Mouse (Mus musculus) C2C12 (cell line): ENCODE results near the gene Maff. TPM values are rescaled to one million over a fixed set of nuclear protein-coding genes. Genes with fewer than 3 reads are reported as not detected.
A peak's percentile ranks its signal among the peaks of the same experiment; 100 is the strongest.

Experiments used
- H3K27me3 ChIP-seq: one replicate; pipeline ENCODE4 v1.6.1; 2011; ENCODE audit not compliant: control insufficient read depth, insufficient read depth, insufficient read length
- H3K36me3 ChIP-seq: one replicate; pipeline ENCODE4 v1.6.1; 2011; ENCODE audit not compliant: control insufficient read depth, insufficient read depth
- H3K4me3 ChIP-seq: one replicate; pipeline ENCODE4 v1.5.1; 2011; ENCODE audit warnings: mild to moderate bottlenecking, control low read depth; ENCODE audit not compliant: poor library complexity, insufficient read depth, severe bottlenecking
- H3K79me2 ChIP-seq: one replicate; pipeline ENCODE4 v1.6.1; 2011; ENCODE audit not compliant: control insufficient read depth, insufficient read depth
- H3K79me3 ChIP-seq: one replicate; pipeline ENCODE4 v1.6.1; 2011; ENCODE audit warnings: low read depth, control low read depth
- H3ac ChIP-seq: one replicate; pipeline ENCODE3; 2011; ENCODE audit warnings: low read depth; ENCODE audit not compliant: control insufficient read depth, insufficient read length
- CEBPB ChIP-seq: IDR thresholded peaks from one replicate; pipeline ENCODE4 v1.6.1; 2011; ENCODE audit warnings: low read depth, mild to moderate bottlenecking, control low read depth, moderate library complexity
- CTCF ChIP-seq: IDR thresholded peaks from one replicate; pipeline ENCODE4 v1.5.1; 2011; ENCODE audit not compliant: control insufficient read depth, insufficient read depth, insufficient read length
- FOSL1 ChIP-seq: IDR thresholded peaks from one replicate; pipeline ENCODE4 v1.8.0; 2011; ENCODE audit warnings: mild to moderate bottlenecking, low read length; ENCODE audit not compliant: poor library complexity, insufficient read depth, severe bottlenecking
- MAX ChIP-seq: IDR thresholded peaks from one replicate; pipeline ENCODE4 v1.6.1; 2011; ENCODE audit warnings: mild to moderate bottlenecking, control low read depth
- MYOD1 ChIP-seq: IDR thresholded peaks from one replicate; pipeline ENCODE4 v1.6.1; 2011; ENCODE audit warnings: low read depth; ENCODE audit not compliant: control insufficient read depth, insufficient read length
- MYOG ChIP-seq: IDR thresholded peaks from one replicate; pipeline ENCODE4 v1.6.1; 2011; ENCODE audit not compliant: control insufficient read depth, insufficient read length; ENCODE audit errors: extremely low read depth
- USF1 ChIP-seq: IDR thresholded peaks from one replicate; pipeline ENCODE4 v1.6.1; 2011; ENCODE audit warnings: low read depth, mild to moderate bottlenecking, control low read depth, moderate library complexity
- polyA plus RNA-seq: library from polyadenylated mRNA; unstranded; fragments of >200 nt; fragmentation: generic; extraction: Trizol; gene quantifications from one replicate; pipeline ENCODE4 v1.2.1, GENCODE M21; 2012; ENCODE audit warnings: missing spikeins

Gene Maff
- polyA plus RNA-seq, 1 experiment, result 24.8 TPM

DNA sequence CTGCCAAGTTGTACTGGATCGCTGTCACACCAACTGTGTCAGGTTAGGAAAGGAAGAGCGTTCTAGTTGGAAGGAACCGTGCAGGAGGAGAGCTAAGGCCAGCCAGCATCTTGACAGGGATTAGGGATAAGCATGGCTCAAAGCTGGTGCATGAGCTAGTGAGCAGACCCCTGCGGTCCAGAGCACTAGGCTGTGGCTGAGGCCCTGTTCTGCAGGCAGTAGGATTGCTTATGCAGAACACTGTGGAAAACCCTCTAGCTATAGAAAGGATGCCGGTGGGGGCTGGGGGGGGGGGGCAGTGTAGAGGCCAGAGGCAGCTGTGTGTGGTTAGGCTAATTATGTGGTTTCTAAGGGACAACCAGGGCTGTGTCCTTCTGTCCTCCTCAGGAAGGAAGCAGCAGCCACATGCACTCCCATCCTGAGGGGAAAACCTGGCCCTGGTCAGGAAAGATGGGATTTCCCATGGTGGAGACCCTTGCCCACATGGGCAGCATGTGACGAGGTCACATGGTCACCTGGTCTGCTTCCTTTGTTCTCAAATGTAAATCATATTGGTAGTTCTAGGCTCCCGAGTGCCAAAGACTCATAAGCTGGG lies 11.3 kb upstream of the Maff start:
- H3K79me2 ChIP-seq, result no peaks in the 10 kb centered on the region
- H3ac ChIP-seq, result no peak overlapping the region
- H3K27me3 ChIP-seq, result no peaks in the 10 kb centered on the region
- no peaks in the 10 kb centered on the region for H3K36me3 ChIP-seq
- no peak overlapping the region for H3K4me3 ChIP-seq
- H3K79me3 ChIP-seq, result no peaks in the 10 kb centered on the region
- TF ChIP-seq MAX, result no peak
- no peak for TF ChIP-seq FOSL1
- TF ChIP-seq MYOG, result no peak
- TF ChIP-seq MYOD1, result peak; percentile 29
- peak; percentile 65 for TF ChIP-seq USF1
- TF ChIP-seq CEBPB, result no peak

GRCm38 (mm10) chr15:79338978-79339377 lies 7.4 kb upstream of the Maff start:
- H3K79me2 ChIP-seq, result no peaks in the 10 kb centered on the region
- H3K4me3 ChIP-seq, result no peak overlapping the region
- TF ChIP-seq MYOD1 (no peak), CTCF (no peak), FOSL1 (no peak), MAX (no peak), USF1 (no peak), CEBPB (no peak), MYOG (no peak)
- no peaks in the 10 kb centered on the region for H3K79me3 ChIP-seq
- no peaks in the 10 kb centered on the region for H3K27me3 ChIP-seq
- H3ac ChIP-seq, result no peak overlapping the region
- no peaks in the 10 kb centered on the region for H3K36me3 ChIP-seq

DNA sequence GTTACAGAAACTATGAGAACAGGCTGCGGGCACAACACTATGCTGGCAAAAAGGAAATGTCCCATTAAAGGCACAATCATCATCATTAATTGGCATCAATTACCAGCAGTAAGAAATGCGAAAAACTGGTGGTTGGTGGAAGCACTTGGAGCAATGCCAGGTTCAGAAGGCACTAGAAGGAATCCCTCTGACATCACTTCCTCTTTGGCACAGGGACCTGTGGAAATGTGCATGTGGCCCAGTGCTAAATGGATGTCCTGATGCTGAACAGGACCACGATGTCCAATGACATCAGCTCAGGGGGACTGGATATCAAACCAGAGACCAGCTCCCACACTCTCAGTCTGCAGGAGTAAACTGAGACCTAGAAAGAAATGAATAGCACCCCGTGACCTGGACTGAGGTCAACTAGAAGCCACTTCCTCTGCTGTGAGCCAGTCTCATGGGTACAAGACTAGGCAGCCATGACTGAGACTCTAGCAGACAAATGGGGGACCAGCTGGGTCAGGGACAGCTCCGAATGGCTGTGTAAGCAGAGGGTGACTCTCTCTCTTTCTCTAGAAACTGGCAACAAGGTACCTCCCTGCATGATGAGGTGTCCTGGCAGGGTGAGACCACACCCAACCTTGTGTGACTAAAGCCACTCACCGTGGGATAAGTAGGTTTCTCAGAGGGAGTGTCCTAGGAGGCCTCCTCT lies 3.6 kb upstream of the Maff start:
- Histone ChIP-seq H3K4me3 (no peak overlapping the region), H3ac (no peak overlapping the region), H3K79me3 (no peaks in the 10 kb centered on the region), H3K27me3 (no peaks in the 10 kb centered on the region), H3K36me3 (no peaks in the 10 kb centered on the region), H3K79me2 (no peaks in the 10 kb centered on the region)
- TF ChIP-seq CTCF, result no peak

GRCm38 (mm10) chr15:79344627-79345026 lies 1.8 kb upstream of the Maff start:
- H3ac ChIP-seq, result no peak overlapping the region
- H3K36me3 ChIP-seq, result no peaks in the 10 kb centered on the region
- no peak for TF ChIP-seq MYOD1
- TF ChIP-seq USF1, result no peak
- TF ChIP-seq MAX, result no peak
- no peak for TF ChIP-seq MYOG
- no peak for TF ChIP-seq CEBPB
- TF ChIP-seq FOSL1, result no peak
- TF ChIP-seq CTCF, result no peak
- peaks cover 4% of the 10 kb centered on the region for H3K79me3 ChIP-seq
- H3K79me2 ChIP-seq, result peaks cover 18% of the 10 kb centered on the region
- no peaks in the 10 kb centered on the region for H3K27me3 ChIP-seq
- H3K4me3 ChIP-seq, result no peak overlapping the region

- peak overlapping the region; percentile 78 for H3K4me3 ChIP-seq
- TF ChIP-seq MAX (peak; percentile 50), USF1 (peak; percentile 64), CEBPB (no peak)
- H3K79me3 ChIP-seq, result peaks cover 13% of the 10 kb centered on the region
- H3K79me2 ChIP-seq, result peaks cover 43% of the 10 kb centered on the region
- H3K27me3 ChIP-seq, result no peaks in the 10 kb centered on the region
- no peaks in the 10 kb centered on the region for H3K36me3 ChIP-seq
- H3ac ChIP-seq, result peak overlapping the region; percentile 91
Observed at GRCm38 (mm10) chr15:79347165-79347844, 884 bp downstream of the Maff start.
